Mouse (Mus musculus) stomach, postnatal 0 days (tissue): Measurements from ENCODE around the gene Olfr1225. TPM values are rescaled to one million over a fixed set of nuclear protein-coding genes. Genes with fewer than 3 reads are reported as not detected.

ENCODE experiments used
- ATAC-seq: fragments of 200-750 bp; cut with Nextera tagmentation; 2 replicates; pipeline ENCODE4 v1.8.0; 2017; ENCODE audit not compliant: low FRiP score, low TSS enrichment
- DNase-seq: peaks from one replicate; pipeline ENCODE4 v3.0.0-alpha.2; 2016; ENCODE audit warnings: low spot score
- H3K27ac ChIP-seq: fragments of 300-500 bp; sonication (generic); replicated peaks from 2 replicates; pipeline ENCODE4 v1.5.1; 2014; ENCODE audit warnings: mild to moderate bottlenecking, control low read depth
- H3K27me3 ChIP-seq: fragments of 300-500 bp; sonication (generic); 2 replicates; pipeline ENCODE4 v1.6.1; 2014; ENCODE audit warnings: low read length; ENCODE audit not compliant: control insufficient read depth, insufficient read depth
- H3K36me3 ChIP-seq: fragments of 300-500 bp; sonication (generic); 2 replicates; pipeline ENCODE4 v1.6.1; 2014; ENCODE audit warnings: low read length, mixed read lengths; ENCODE audit not compliant: control insufficient read depth, insufficient read depth
- H3K4me1 ChIP-seq: fragments of 300-500 bp; sonication (generic); replicated peaks from 2 replicates; pipeline ENCODE4 v1.6.1; 2014; ENCODE audit warnings: antibody characterized with exemption; ENCODE audit not compliant: control insufficient read depth, insufficient read depth
- H3K4me2 ChIP-seq: fragments of 300-500 bp; sonication (generic); replicated peaks from 2 replicates; pipeline ENCODE4 v1.6.1; 2014; ENCODE audit warnings: low read depth, mild to moderate bottlenecking, control low read depth, moderate library complexity
- H3K4me3 ChIP-seq: fragments of 300-500 bp; sonication (generic); 2 replicates; pipeline ENCODE4 v1.5.1; 2014; ENCODE audit warnings: low read depth, low read length, control low read depth
- H3K9ac ChIP-seq: fragments of 300-500 bp; sonication (generic); 2 replicates; pipeline ENCODE4 v1.6.1; 2014; ENCODE audit warnings: mild to moderate bottlenecking, low read length, control low read depth, mixed read lengths
- H3K9me3 ChIP-seq: fragments of 300-500 bp; sonication (generic); 2 replicates; pipeline ENCODE4 v1.6.1; 2016; ENCODE audit warnings: low read length; ENCODE audit not compliant: control insufficient read depth
- CTCF ChIP-seq: IDR thresholded peaks from 2 replicates; pipeline ENCODE4 v1.5.1; 2016; ENCODE audit warnings: antibody characterized with exemption, low read depth, mild to moderate bottlenecking, moderate library complexity
- EP300 ChIP-seq: optimal IDR thresholded peaks from 2 replicates; pipeline ENCODE3; 2016; ENCODE audit warnings: antibody characterized with exemption
- WGBS: fragments of 180-500 bp; shearing (Covaris S2); extraction: QIAGEN DNeasy Blood & Tissue Kit; methylation state at CpG from one replicate; pipeline ENCODE4 v1.1.7; 2014; 5-methylcytosine and 5-hydroxymethylcytosine counted together
- polyA plus RNA-seq: library from polyadenylated mRNA; unstranded; fragments of >200 nt; fragmentation: Nextera tagmentation; extraction: Ambion mirVana; gene quantifications from 2 replicates; pipeline ENCODE4 v1.2.1, GENCODE M21; 2015

Olfr1225 gene
- polyA plus RNA-seq, 1 experiment from 2014 or later: not detected

- DNase-seq (no peak), ATAC-seq (no peak)
- no peaks in the 10 kb centered on the region for H3K36me3 ChIP-seq
- no peak within 1 kb of the TSS for H3K9ac ChIP-seq
- TF ChIP-seq CTCF: no peak
- TF ChIP-seq EP300: no peak
- H3K27me3 ChIP-seq: no peaks in the 10 kb centered on the region
- H3K9me3 ChIP-seq: no peaks in the 10 kb centered on the region
- no peak within 1 kb of the TSS for H3K4me3 ChIP-seq
- no peak within 1 kb of the TSS for H3K4me2 ChIP-seq
- H3K4me1 ChIP-seq: no peaks in the 10 kb centered on the region
- H3K27ac ChIP-seq: no peak within 1 kb of the TSS
- WGBS: 60% methylated on average over 3 of the region's 3 CpGs
Observed at GRCm38 (mm10) chr2:89132954-89133353, 41.5 kb downstream of the Olfr1225 start, which contains the start of gene Olfr1222. Olfr1222 (minus strand) TSS chr2:89133054.

Other genes with a start within 250 kb of the Olfr1225 start
- gene Olfr1211, start 236.6 kb downstream of the Olfr1225 start, polyA plus RNA-seq: not detected in 2 replicates
- gene Olfr1212, start 220.7 kb downstream of the Olfr1225 start, polyA plus RNA-seq: not detected in 2 replicates
- gene Gm13762, start 194.4 kb downstream of the Olfr1225 start, polyA plus RNA-seq: not detected in 2 replicates
- not detected in 2 replicates for gene Olfr1214, start 182.0 kb downstream of the Olfr1225 start, polyA plus RNA-seq
- not detected in 2 replicates for gene Olfr1215, start 167.7 kb downstream of the Olfr1225 start, polyA plus RNA-seq
- gene Olfr1216, start 156.3 kb downstream of the Olfr1225 start, polyA plus RNA-seq: not detected in 2 replicates
- gene Olfr1217, start 142.6 kb downstream of the Olfr1225 start, polyA plus RNA-seq: not detected in 2 replicates
- gene Olfr1218, start 113.5 kb downstream of the Olfr1225 start, polyA plus RNA-seq: not detected in 2 replicates
- not detected in 2 replicates for gene Olfr1219, start 91.2 kb downstream of the Olfr1225 start, polyA plus RNA-seq
- gene Olfr1220, start 67.8 kb downstream of the Olfr1225 start, polyA plus RNA-seq: not detected in 2 replicates
- 0.04 TPM in 1 of 2 replicates, not detected in the other for gene Olfr1221, start 57.4 kb downstream of the Olfr1225 start, polyA plus RNA-seq
- not detected in 2 replicates for gene Olfr1222, start 41.6 kb downstream of the Olfr1225 start, polyA plus RNA-seq
- gene Olfr1223, start 23.1 kb downstream of the Olfr1225 start, polyA plus RNA-seq: not detected in 2 replicates
- not detected in 2 replicates for gene Olfr1224-ps1, start 10.6 kb downstream of the Olfr1225 start, polyA plus RNA-seq
- 0.01 TPM in 1 of 2 replicates, not detected in the other for gene Olfr1226, start 25.4 kb upstream of the Olfr1225 start, polyA plus RNA-seq
- not detected in 2 replicates for gene Olfr1228, start 79.4 kb upstream of the Olfr1225 start, polyA plus RNA-seq
- not detected in 2 replicates for gene Olfr1229, start 113.3 kb upstream of the Olfr1225 start, polyA plus RNA-seq
- gene Olfr1230, start 122.6 kb upstream of the Olfr1225 start, polyA plus RNA-seq: not detected in 2 replicates
- gene Olfr1231, start 132.4 kb upstream of the Olfr1225 start, polyA plus RNA-seq: 0.02 TPM in 1 of 2 replicates, not detected in the other
- gene Olfr1232, start 155.0 kb upstream of the Olfr1225 start, polyA plus RNA-seq: not detected in 2 replicates
- 0.02 TPM in 1 of 2 replicates, not detected in the other for gene Olfr1233, start 167.7 kb upstream of the Olfr1225 start, polyA plus RNA-seq
- gene Olfr1234, start 190.2 kb upstream of the Olfr1225 start, polyA plus RNA-seq: not detected in 2 replicates
- not detected in 2 replicates for gene Olfr1238, start 235.0 kb upstream of the Olfr1225 start, polyA plus RNA-seq
- not detected in 2 replicates for gene Olfr1239, start 245.7 kb upstream of the Olfr1225 start, polyA plus RNA-seq